Mouse (Mus musculus) mature B cell (primary cell): ENCODE data around the gene A630001G21Rik.
"Not testable (repeated sequence)": the region's sequence is repeated elsewhere in the genome, so short reads cannot be mapped to it uniquely, and the experiment has no call there.

Experiments
- in situ Hi-C: fragments of 300-500 bp; cut with MboI; formaldehyde crosslinking; loops from 2 replicates; pipeline ENCODE4 v1.14.3; 2019

The A630001G21Rik gene

GRCm38 (mm10) chr1:85778436-85778835, at the start of gene A630001G21Rik:
Gene A630001G21Rik, minus strand, starts transcription at chr1:85778643.
- in situ Hi-C loops: no loop called here

GRCm38 (mm10) chr1:85827166-85827565, 48.7 kb upstream of the A630001G21Rik start:
- in situ Hi-C loops: no loop called here

- in situ Hi-C loops: no loop called here
Measured at GRCm38 (mm10) chr1:85824905-85825304, 46.5 kb upstream of the A630001G21Rik start.

- in situ Hi-C loops: no loop called here
Measured at GRCm38 (mm10) chr1:85822239-85822638, 43.8 kb upstream of the A630001G21Rik start.

GRCm38 (mm10) chr1:85819695-85820094, 41.3 kb upstream of the A630001G21Rik start:
- in situ Hi-C loops: no loop called here

- in situ Hi-C loops: no loop called here
Measured at GRCm38 (mm10) chr1:85818121-85818520, 39.7 kb upstream of the A630001G21Rik start.

- in situ Hi-C loops: not testable (repeated sequence)
Measured at GRCm38 (mm10) chr1:85814213-85814612, 35.8 kb upstream of the A630001G21Rik start.

GRCm38 (mm10) chr1:85810787-85811186, 32.3 kb upstream of the A630001G21Rik start:
- in situ Hi-C loops: no loop called here

- in situ Hi-C loops: no loop called here
Measured at GRCm38 (mm10) chr1:85810343-85810742, 31.9 kb upstream of the A630001G21Rik start.

GRCm38 (mm10) chr1:85809256-85809655, 30.8 kb upstream of the A630001G21Rik start:
- in situ Hi-C loops: no loop called here

GRCm38 (mm10) chr1:85804551-85804950, 26.1 kb upstream of the A630001G21Rik start:
- in situ Hi-C loops: no loop called here

GRCm38 (mm10) chr1:85802517-85802916, 24.1 kb upstream of the A630001G21Rik start:
- in situ Hi-C loops: no loop called here

GRCm38 (mm10) chr1:85799776-85800175, 21.3 kb upstream of the A630001G21Rik start:
- in situ Hi-C loops: no loop called here

- in situ Hi-C loops: no loop called here
Measured at GRCm38 (mm10) chr1:85795196-85795595, 16.8 kb upstream of the A630001G21Rik start.

GRCm38 (mm10) chr1:85794106-85794771, 15.8 kb upstream of the A630001G21Rik start:
- in situ Hi-C loops: no loop called here

GRCm38 (mm10) chr1:85793208-85794105, 15.0 kb upstream of the A630001G21Rik start, which contains the start of gene Cab39:
Gene Cab39, plus strand, starts transcription at chr1:85793441.
- in situ Hi-C loops: no loop called here

GRCm38 (mm10) chr1:85791476-85791875, 13.0 kb upstream of the A630001G21Rik start:
- in situ Hi-C loops: no loop called here

- in situ Hi-C loops: no loop called here
Measured at GRCm38 (mm10) chr1:85790565-85790964, 12.1 kb upstream of the A630001G21Rik start.

GRCm38 (mm10) chr1:85779428-85780180, 1.2 kb upstream of the A630001G21Rik start:
- in situ Hi-C loops: no loop called here

GRCm38 (mm10) chr1:85779012-85779411, 569 bp upstream of the A630001G21Rik start:
- in situ Hi-C loops: no loop called here

- in situ Hi-C loops: no loop called here
Measured at GRCm38 (mm10) chr1:85776154-85776553, 2.3 kb downstream of the A630001G21Rik start.

- in situ Hi-C loops: no loop called here
Measured at GRCm38 (mm10) chr1:85775136-85775535, 3.3 kb downstream of the A630001G21Rik start.
